Mouse (Mus musculus): ENCODE results near the gene Tex13b.
"Not testable (repeated sequence)": the region's sequence is repeated elsewhere in the genome, so short reads cannot be mapped to it uniquely, and the experiment has no call there.

Gene Tex13b

DNA sequence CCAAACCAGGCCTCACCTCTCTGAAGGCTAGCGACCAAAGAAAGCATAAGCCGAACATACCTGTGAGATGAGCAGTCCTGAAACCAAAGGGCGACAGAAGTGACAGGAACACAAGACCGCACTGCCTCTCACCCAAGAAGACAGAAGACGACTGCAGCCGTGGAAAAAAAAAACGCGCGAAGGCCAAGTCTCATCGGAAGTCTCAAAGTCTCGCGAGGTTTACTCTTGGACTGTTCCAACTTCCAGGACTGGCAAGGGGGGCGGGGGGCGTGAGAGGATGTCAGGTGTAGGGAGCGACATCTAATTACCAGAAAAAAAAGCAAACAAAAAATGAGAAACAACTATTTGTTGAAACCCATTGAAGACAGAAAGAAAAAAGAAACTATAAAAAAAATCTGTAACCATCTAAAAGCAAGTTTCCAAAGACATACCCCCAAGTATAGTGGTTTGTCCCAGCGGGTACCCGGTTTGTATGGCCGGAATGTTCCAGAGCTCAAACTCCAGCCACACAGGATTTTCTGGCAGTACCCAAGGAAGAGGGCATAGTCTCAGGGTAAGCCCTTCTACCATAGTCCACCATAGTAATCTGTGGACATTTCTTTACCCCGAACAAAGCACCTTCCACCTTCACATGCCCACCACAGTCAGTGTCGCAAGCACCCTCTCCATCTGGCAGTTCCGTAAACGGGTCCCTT lies at the start of gene Tex13b:
Tex13b (minus strand) TSS at position 122 of the 695 bp plus-strand sequence.
- no peak for DNase-seq (ENCODE audit: low spot score)

DNA sequence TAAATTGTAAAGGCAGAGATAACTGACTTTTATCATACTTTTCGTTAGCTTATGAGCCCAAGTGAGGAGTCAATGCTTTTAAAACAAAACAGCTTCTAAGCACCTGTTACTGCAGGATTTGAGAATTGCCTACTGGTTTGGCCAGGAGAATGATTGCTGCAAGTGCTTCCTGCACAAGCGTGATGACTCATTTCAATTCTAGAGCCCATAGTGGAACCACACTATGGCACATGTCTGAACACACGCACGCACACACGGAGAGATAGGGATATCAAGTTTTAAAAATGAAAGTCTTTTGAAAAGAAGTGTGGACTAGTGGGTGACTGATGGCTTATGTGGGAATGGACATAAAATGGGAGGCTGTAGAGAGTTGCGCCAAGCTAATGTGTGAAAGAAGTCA lies 49.5 kb upstream of the Tex13b start:
- DNase-seq (ENCODE audit: low spot score): no peak

DNA sequence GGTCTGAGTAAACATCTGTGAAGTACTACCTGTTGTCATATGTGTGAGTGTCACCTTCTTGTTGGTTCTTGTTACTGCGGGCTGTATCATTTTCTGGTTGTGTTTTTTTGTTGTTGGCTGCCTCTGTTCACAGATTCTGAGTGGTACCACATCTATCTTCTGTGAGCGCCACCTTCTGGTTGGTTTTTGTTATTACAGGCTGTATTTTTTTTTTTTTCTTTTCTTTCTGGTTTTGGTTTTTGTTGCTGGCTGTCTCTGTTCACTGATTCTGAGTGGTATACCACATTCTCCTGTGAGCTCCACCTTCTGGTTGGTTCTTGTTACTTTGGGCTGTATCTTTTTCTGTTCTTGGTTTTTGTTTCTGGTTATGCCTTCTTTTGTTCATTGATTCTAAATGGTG lies 44.2 kb upstream of the Tex13b start:
- no peak for DNase-seq (ENCODE audit: low spot score)

DNA sequence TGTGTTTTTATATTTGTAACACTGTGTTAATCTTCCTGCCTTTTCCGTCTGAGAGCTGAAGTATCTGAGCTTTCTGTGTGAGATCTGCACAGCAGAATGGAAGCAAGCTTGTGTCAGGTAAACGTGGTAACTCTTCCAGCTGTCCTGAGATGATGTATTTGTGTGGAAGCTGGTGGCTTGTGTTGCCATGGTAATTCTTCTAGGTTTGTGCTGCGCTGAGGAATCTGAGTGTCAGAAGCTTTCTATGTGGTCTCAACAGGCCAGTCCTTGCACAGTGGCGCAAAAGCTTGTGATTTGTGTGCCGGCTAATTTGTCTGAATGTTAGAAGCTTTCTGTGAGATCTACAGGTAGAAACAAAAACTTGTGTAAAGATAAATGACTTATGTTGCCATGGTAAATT lies 43.8 kb upstream of the Tex13b start:
- DNase-seq (ENCODE audit: low spot score): not testable (repeated sequence)

DNA sequence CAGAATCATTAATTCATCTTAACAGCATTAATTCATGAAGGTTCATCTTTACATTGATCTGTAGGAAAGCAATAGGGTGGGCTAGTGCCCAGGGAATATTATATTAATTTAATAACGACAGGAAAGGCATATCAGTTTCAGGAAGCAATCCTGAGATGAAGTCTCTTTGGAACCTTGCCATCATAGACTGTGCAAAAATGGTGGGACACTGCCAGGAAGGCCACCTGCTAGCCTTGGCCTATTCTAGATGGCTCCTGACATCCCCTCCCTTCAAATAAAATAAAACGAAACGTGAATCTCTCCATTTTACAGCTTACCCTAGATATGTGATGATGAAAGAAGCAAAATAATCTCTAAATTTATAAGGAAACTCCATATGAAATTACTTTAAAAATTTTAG lies 41.3 kb upstream of the Tex13b start:
- no peak for DNase-seq (ENCODE audit: low spot score)

DNA sequence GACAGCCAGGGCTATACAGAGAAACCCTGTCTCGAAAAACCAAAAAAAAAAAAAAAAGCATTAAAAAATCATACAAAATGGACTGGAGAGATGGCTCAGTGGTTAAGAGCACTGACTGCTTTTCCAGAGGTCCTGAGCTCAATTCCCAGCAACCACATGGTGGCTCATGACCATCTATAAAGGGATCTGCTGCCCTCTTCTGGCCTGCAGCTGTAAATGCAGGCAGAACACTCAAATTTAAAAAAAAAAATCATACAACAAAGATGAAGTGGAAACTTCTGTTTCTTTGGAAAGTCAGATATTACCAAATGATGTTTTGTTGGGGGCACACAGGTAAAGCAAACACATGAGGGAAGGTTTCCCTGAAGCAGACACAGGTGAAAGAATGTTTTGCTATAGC lies 32.2 kb upstream of the Tex13b start:
- not testable (repeated sequence) for DNase-seq (ENCODE audit: low spot score)

DNA sequence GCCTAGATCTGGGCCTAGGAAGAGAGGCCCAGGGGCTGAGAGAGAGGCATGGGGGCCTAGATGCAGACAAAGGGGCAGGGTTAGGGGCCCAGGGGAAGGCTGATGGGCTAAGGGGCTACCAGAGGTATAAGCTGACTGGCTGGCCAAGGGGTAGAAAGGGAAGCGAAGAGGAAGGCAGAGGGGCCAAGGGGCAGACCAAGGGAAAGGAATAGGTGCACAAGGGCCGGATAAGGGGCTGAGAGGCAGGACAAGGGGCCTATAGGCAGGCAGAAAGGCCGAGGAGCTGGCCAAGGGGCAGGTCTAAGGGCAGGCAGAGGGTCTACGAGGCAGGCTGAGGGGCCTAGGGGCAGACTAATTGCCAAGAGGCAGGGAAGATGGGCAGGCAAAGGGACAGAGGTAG lies 26.7 kb upstream of the Tex13b start:
- DNase-seq (ENCODE audit: low spot score): no peak

DNA sequence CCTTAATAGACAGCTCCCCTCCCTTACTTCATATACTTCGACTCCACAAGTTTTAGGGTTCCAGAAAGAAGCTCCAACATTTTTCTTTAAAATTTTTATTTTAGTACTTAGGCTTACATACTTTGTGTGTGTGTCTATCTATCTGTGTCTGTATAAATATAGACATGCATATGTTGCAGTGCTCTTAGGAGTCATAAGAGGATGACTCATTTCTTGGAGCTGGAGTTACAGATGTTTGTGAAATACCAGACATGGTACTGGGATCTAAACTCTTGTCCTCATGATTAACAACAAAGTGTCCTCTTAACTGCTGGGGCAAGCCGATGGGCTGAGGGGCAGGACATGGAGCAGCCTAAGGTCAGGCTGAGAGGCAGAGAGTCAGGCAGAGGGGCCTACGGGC lies 24.8 kb upstream of the Tex13b start:
- no peak for DNase-seq (ENCODE audit: low spot score)

DNA sequence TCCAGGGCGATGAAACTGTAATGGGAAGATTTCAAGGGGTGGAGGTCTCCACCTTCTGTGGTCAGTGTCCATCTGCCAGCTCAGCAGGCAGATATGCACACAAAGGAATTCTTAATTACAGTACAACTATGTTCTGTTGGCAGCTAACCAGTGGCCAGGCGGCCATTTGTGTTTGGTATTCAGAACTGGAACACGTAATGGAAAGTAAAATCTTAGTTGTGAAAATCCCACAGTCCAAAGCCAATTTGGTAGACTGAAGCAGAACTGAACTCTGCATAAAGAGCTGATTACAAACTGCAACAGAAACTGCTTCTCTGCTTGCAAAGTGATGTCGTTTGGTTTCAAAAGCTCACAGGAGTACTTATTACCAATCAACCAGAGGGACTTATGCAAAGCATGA lies 18.5 kb upstream of the Tex13b start:
- DNase-seq (ENCODE audit: low spot score): no peak

DNA sequence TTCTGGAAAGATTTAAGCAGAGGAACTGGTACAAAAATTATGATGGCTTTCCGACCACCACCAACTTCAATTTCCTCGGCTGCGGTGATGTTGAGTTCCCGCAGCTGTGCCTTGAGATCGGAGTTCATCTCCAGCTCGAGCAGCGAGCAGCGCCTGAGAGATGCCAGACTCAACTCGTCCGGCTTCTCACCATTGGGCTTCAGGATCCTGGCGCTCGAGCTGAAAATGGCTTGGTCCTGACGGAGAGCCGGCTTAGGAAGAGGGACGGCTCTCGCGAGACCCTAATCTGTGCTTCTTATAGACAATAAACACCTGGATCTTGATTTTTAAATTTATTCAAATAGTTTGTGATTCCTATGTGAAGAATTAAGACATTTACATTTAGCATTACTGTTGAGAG lies 9.1 kb upstream of the Tex13b start:
- no peak for DNase-seq (ENCODE audit: low spot score)

DNA sequence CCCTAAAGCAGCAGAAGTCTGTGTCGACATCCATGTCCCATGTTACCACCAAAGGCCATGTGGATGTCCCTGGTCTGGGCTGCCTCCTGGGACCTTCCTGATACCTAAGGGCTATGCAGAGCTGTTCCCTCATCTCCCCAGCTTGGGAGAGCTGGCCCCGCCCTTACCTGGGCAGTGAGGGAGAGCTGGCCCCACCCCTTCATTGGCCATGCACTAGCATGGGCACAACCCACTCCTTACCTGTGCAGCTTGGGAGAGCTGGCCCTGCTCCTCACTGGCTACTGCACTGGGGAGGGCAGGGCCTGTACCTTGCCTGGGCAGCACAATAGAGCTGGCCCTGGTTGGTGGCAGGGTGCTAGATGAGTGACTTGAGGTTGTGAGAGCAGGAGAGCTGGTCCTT lies 7.9 kb downstream of the Tex13b start:
- no peak for DNase-seq (ENCODE audit: low spot score)

DNA sequence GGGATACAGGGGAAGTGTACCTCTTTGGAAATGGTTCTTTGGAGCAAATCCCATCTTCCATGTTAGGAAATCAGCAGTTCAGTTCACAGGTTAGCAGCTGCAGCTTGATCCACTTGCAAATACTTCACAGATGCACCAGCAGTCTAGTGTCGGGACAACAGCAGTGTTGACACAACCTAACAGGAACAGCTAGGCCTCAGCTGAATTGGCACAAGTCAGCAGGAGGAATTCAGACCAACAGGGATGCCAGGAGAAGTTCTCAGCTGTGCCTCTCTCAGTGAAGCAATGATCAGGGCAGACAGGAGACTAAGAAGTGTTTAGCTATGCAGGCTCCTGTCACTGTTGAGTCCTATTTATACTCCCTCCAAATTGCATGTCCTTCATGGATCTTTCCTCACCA lies 43.4 kb downstream of the Tex13b start:
- no peak for DNase-seq (ENCODE audit: low spot score)

Data from ovary, postnatal 36 days (tissue).